In genomic region chr2:122194509-122194929, GRCm38 (mm10) we compare ENCODE assay signal across 9 mouse cellular contexts. TPM values are rescaled to one million over a fixed set of nuclear protein-coding genes. Genes with fewer than 3 reads are reported as not detected.
DNase-seq lines count a peak whose midpoint lies in the region; ATAC-seq and TF ChIP-seq lines count a peak whose summit lies in the region.
"Had no signal": no experiment of that assay in that cellular context is flagged by ENCODE, and none has a peak within 500 bp of the region (broad histone marks: within the 10 kb centered on the region; RNA-seq: fewer than 3 reads in every experiment).

No protein-coding gene starts in this region.

- no peak overlapping the region for H3K9ac ChIP-seq in kidney, embryonic 16.5 days (replicated peaks; ENCODE audit: low read length)
- no peak overlapping the region for H3K9ac ChIP-seq in forebrain, embryonic 12.5 days
- H3K9ac ChIP-seq: limb, embryonic 15.5 days had no signal

- no peaks in the 10 kb centered on the region for H3K9me3 ChIP-seq in kidney, embryonic 16.5 days (ENCODE audit: low read length)
- H3K9me3 ChIP-seq in forebrain, embryonic 12.5 days: no peaks in the 10 kb centered on the region
- H3K9me3 ChIP-seq: limb, embryonic 15.5 days had no signal

- H3K4me2 ChIP-seq in kidney, embryonic 16.5 days (replicated peaks; ENCODE audit: low read depth, low read length): no peak overlapping the region
- no peak overlapping the region for H3K4me2 ChIP-seq in forebrain, embryonic 12.5 days
- H3K4me2 ChIP-seq: limb, embryonic 15.5 days had no signal

- CTCF ChIA-PET in Patski (lab: Charles Lee): interaction anchor here (1.0 to 2.6 kb wide), 4 partner anchors 39 to 184 kb away, joined by 3 to 19 read pairs (median 8); no protein-coding TSS in a partner anchor

- peak; percentile 70; the same call in 1 of the 2 replicates for ATAC-seq in kidney, embryonic 16.5 days (ENCODE audit: low FRiP score, low TSS enrichment)
- no peak for ATAC-seq in Patski
- ATAC-seq in forebrain, embryonic 12.5 days (ENCODE audit: low FRiP score): peak; percentile 73; the same call in 1 of the 2 replicates
- ATAC-seq in erythroblast, adult 5-6 weeks (replicated peaks; ENCODE audit: low FRiP score, poor library complexity, severe bottlenecking): no peak; the same call in 1 of the 2 replicates

- DNase-seq in kidney, adult 18-20 months: no peak
- DNase-seq in Patski (ENCODE audit: low read depth, low spot score): peak; percentile 10
- peak; percentile 35 for DNase-seq in layer of hippocampus, adult 9-10 months (ENCODE audit: low spot score)
- peak; percentile 69 for DNase-seq in naive thymus-derived CD4-positive, alpha-beta T cell, adult 2 months (ENCODE audit: low read depth)
- no peak for DNase-seq in spleen, postnatal 14 days (ENCODE audit: low spot score in 2 of 2)

- H3K36me3 ChIP-seq in kidney, embryonic 16.5 days (ENCODE audit: insufficient read depth, low read length): no peaks in the 10 kb centered on the region
- H3K36me3 ChIP-seq in forebrain, embryonic 12.5 days (replicated peaks): no peaks in the 10 kb centered on the region
- H3K36me3 ChIP-seq: limb, embryonic 15.5 days had no signal

- peak; percentile 61 for TF ChIP-seq CTCF in Patski (IDR thresholded peaks at IDR 0.05)

- in situ Hi-C loops in Patski (cut with MboI; ENCODE audit: low pct_unique_long_range_greater_than_20kb): loop anchor here (10.0 kb wide), 2 partner anchors 360 to 430 kb away; no protein-coding TSS in a partner anchor

- no peaks in the 10 kb centered on the region for H3K27me3 ChIP-seq in kidney, embryonic 16.5 days (ENCODE audit: insufficient read depth, low read length)
- H3K27me3 ChIP-seq in Patski: peaks cover 10% of the 10 kb centered on the region
- H3K27me3 ChIP-seq in forebrain, embryonic 12.5 days: peaks cover 2% of the 10 kb centered on the region; the same call in 1 of the 2 replicates
- H3K27me3 ChIP-seq: limb, embryonic 15.5 days had no signal

- no peaks in the 10 kb centered on the region for H3K4me1 ChIP-seq in kidney, embryonic 16.5 days (ENCODE audit: insufficient read depth, low read length)
- H3K4me1 ChIP-seq in forebrain, embryonic 12.5 days: no peaks in the 10 kb centered on the region
- H3K4me1 ChIP-seq: limb, embryonic 15.5 days had no signal

- H3K4me3 ChIP-seq in kidney, embryonic 16.5 days (ENCODE audit: low read length): no peak overlapping the region
- H3K4me3 ChIP-seq in forebrain, embryonic 12.5 days (replicated peaks): no peak overlapping the region
- H3K4me3 ChIP-seq: limb, embryonic 15.5 days had no signal

- H3K27ac ChIP-seq in kidney, embryonic 16.5 days (ENCODE audit: low read length): no peak overlapping the region
- no peak overlapping the region for H3K27ac ChIP-seq in forebrain, embryonic 12.5 days
- H3K27ac ChIP-seq: limb, embryonic 15.5 days had no signal

- POLR2A ChIA-PET in Patski (lab: Charles Lee): no interaction called here

- WGBS in kidney, embryonic 16.5 days: 65% methylated on average over 1 of the region's 1 CpGs
- 66% methylated on average over 1 of the region's 1 CpGs for WGBS in forebrain, embryonic 12.5 days

RNA-seq across cellular contexts. Expression of gene Terb2, which starts 8.4 kb away (rescaled TPM):
- polyA plus RNA-seq in kidney, embryonic 16.5 days (2015; fragmentation: Nextera tagmentation; extraction: Ambion mirVana): not detected in 2 replicates
- not detected for polyA plus RNA-seq in Patski (2021)
- polyA plus RNA-seq in forebrain, embryonic 12.5 days (2016; fragmentation: Nextera tagmentation; extraction: Ambion mirVana): not detected in 2 replicates
- total RNA-seq in erythroblast, adult 5-6 weeks (2015; ENCODE audit: low replicate concordance): not detected in 2 replicates
- not detected in 2 replicates for total RNA-seq in erythroblast, adult 5-6 weeks (2017; ENCODE audit: low replicate concordance)
- polyA plus RNA-seq: limb, embryonic 15.5 days had no signal

RNA-seq across cellular contexts. Expression of gene Patl2, which starts 8.5 kb away (rescaled TPM):
- not detected in 2 replicates for polyA plus RNA-seq in kidney, embryonic 16.5 days (2015; fragmentation: Nextera tagmentation; extraction: Ambion mirVana)
- polyA plus RNA-seq in Patski (2021): 0.05 TPM
- not detected in 2 replicates for polyA plus RNA-seq in forebrain, embryonic 12.5 days (2016; fragmentation: Nextera tagmentation; extraction: Ambion mirVana)
- total RNA-seq in erythroblast, adult 5-6 weeks (2015; ENCODE audit: low replicate concordance): not detected in 2 replicates
- not detected in 2 replicates for total RNA-seq in erythroblast, adult 5-6 weeks (2017; ENCODE audit: low replicate concordance)
- polyA plus RNA-seq: limb, embryonic 15.5 days had no signal

RNA-seq across cellular contexts. Expression of gene Trim69, which starts 34.0 kb away (rescaled TPM):
- polyA plus RNA-seq in kidney, embryonic 16.5 days (2015; fragmentation: Nextera tagmentation; extraction: Ambion mirVana): not detected in 2 replicates
- polyA plus RNA-seq in Patski (2021): 0.14 TPM
- not detected in 2 replicates for polyA plus RNA-seq in forebrain, embryonic 12.5 days (2016; fragmentation: Nextera tagmentation; extraction: Ambion mirVana)
- not detected in 2 replicates for total RNA-seq in erythroblast, adult 5-6 weeks (2015; ENCODE audit: low replicate concordance)
- not detected in 2 replicates for total RNA-seq in erythroblast, adult 5-6 weeks (2017; ENCODE audit: low replicate concordance)

RNA-seq across cellular contexts. Expression of gene Sord, which starts 40.0 kb away (rescaled TPM):
- polyA plus RNA-seq in kidney, embryonic 16.5 days (2015; fragmentation: Nextera tagmentation; extraction: Ambion mirVana): 62.2 and 62.4 TPM in 2 replicates
- polyA plus RNA-seq in Patski (2021): 29.2 TPM
- 23.9 and 24.3 TPM in 2 replicates for polyA plus RNA-seq in forebrain, embryonic 12.5 days (2016; fragmentation: Nextera tagmentation; extraction: Ambion mirVana)
- total RNA-seq in erythroblast, adult 5-6 weeks (2015; ENCODE audit: low replicate concordance): 14.6 and 18.8 TPM in 2 replicates
- 15.3 and 18.7 TPM in 2 replicates for total RNA-seq in erythroblast, adult 5-6 weeks (2017; ENCODE audit: low replicate concordance)

RNA-seq across cellular contexts. Expression of gene B2m, which starts 47.0 kb away (rescaled TPM):
- 221 and 232 TPM in 2 replicates for polyA plus RNA-seq in kidney, embryonic 16.5 days (2015; fragmentation: Nextera tagmentation; extraction: Ambion mirVana)
- polyA plus RNA-seq in Patski (2021): 598 TPM
- 80.0 and 89.6 TPM in 2 replicates for polyA plus RNA-seq in forebrain, embryonic 12.5 days (2016; fragmentation: Nextera tagmentation; extraction: Ambion mirVana)
- total RNA-seq in erythroblast, adult 5-6 weeks (2015; ENCODE audit: low replicate concordance): 1,642 and 1,724 TPM in 2 replicates
- total RNA-seq in erythroblast, adult 5-6 weeks (2017; ENCODE audit: low replicate concordance): 563 and 1,023 TPM in 2 replicates

Comparison
In these comparisons a context has a peak if more than half of its experiments do, and no peak if none do; other contexts are left out.
1. ATAC-seq: peak in kidney, embryonic 16.5 days (single experiment) and forebrain, embryonic 12.5 days (single experiment); none in Patski (single experiment) and erythroblast, adult 5-6 weeks (single experiment).
2. DNase-seq: peak in Patski (single experiment), layer of hippocampus, adult 9-10 months (single experiment) and naive thymus-derived CD4-positive, alpha-beta T cell, adult 2 months (single experiment); none in kidney, adult 18-20 months (single experiment) and spleen, postnatal 14 days (0 of 2).